Mouse (Mus musculus) c-Kit-positive CD71-negative TER-119-negative erythroid progenitor cells, embryonic 14.5 days (primary cell): ENCODE measurements around the gene Zfyve16.

Source experiments
- DNase-seq: peaks from one replicate; pipeline ENCODE4 v3.0.0-alpha.2; 2013; ENCODE audit warnings: low read depth

Gene Zfyve16

DNA sequence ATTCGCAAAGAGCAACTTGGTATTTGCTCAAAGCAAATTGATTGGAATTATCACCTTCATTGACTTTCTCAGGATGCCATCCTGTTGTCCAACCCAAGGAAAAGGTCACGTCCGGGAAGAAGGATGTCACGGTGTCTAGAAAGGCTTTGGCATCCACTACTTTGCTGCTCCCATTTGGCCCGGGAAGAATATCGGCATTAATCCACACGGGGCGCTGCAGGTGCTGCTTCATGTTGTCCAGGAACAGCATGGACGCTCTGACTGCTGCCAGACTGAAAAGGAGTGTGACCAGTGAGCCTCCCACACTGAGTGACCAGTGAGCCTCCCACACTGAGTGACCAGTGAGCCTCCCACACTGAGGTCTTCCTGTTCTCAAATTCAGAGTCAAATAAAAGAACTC is 62.8 kb downstream of the Zfyve16 start:
- DNase-seq, result no peak

DNA sequence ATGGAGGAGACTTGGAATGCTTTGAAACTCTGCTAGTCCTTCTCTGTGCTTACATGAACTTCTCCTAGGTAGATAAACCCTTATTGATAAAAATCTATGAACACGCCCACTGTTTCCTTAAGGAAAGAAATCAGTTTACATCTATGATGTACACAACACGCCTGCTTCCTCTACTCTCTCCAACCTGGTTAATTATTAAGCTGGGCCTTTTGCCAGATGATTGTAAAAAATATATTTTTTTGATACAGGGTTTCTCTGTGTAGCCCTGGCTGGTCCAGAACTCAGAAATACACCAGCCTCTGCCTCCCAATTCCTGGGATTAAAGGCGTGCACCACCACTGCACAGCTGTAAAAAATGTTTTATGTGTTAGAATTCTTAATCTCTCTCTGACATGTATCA is 66.0 kb downstream of the Zfyve16 start:
- DNase-seq, result no peak

DNA sequence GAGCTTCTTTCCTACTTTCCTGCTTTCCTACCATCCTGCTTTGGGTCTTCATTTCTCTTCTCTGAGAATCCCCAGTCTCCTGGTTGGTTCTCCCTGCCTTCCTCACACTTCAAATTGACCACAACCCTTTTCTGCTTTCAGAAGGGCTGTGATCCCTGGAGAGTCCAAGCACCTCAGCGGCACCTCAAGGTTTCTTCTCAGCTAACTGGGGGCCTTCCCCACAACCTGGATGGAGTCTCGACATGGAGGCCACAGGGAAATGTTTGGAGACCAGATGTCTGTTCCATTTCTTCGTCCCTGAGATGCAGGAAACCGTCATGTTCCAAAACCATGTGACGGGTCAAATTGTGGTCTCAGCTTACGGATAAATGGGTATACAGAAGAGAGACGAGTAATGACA is 83.8 kb downstream of the Zfyve16 start:
- no peak for DNase-seq

DNA sequence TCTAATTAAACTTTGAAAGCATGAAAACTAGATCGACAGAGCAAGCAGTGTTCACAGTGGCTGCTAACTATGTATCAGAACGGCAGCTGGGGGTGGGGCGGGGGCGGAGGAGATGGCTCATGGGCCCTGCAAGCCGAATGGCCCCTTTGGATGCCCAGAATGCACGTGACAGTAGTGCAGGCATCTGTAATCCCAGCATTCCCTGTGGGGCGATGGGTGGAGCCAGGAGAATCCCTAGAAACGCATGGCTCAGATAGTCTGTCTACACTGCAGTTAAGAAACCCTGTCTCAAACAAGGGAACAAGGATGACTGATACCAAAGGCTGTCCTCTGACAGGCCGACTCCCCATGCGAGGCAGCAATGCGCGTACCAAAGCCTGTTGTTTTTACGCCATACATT is 90.4 kb downstream of the Zfyve16 start:
- no peak for DNase-seq

- no peak for DNase-seq
Measured at GRCm38 (mm10) chr13:92438656-92439055, 92.0 kb downstream of the Zfyve16 start.
